Mouse (Mus musculus) limb, embryonic 12.5 days (tissue): ENCODE data around the gene Ccnt2. TPM values are rescaled to one million over a fixed set of nuclear protein-coding genes. Genes with fewer than 3 reads are reported as not detected.

Experiments used
- ATAC-seq: fragments of 200-750 bp; cut with Nextera tagmentation; 2 replicates; pipeline ENCODE4 v1.8.0; 2017; ENCODE audit warnings: low read depth, moderate TSS enrichment; ENCODE audit not compliant: insufficient number of reproducible peaks, insufficient read depth, low FRiP score, low TSS enrichment
- H3K27ac ChIP-seq: fragments of 300-500 bp; sonication (generic); 2 replicates; pipeline ENCODE4 v1.5.1; 2016; ENCODE audit warnings: mild to moderate bottlenecking, moderate library complexity
- H3K27me3 ChIP-seq: fragments of 300-500 bp; sonication (generic); 2 replicates; pipeline ENCODE4 v1.6.1; 2016; ENCODE audit warnings: mild to moderate bottlenecking, moderate library complexity
- H3K36me3 ChIP-seq: fragments of 300-500 bp; sonication (generic); 2 replicates; pipeline ENCODE4 v1.6.1; 2016; ENCODE audit warnings: mild to moderate bottlenecking, moderate library complexity
- H3K4me1 ChIP-seq: fragments of 300-500 bp; sonication (generic); replicated peaks from 2 replicates; pipeline ENCODE4 v1.6.1; 2016
- H3K4me2 ChIP-seq: fragments of 300-500 bp; sonication (generic); 2 replicates; pipeline ENCODE4 v1.6.1; 2016; ENCODE audit warnings: mild to moderate bottlenecking, moderate library complexity
- H3K4me3 ChIP-seq: fragments of 300-500 bp; sonication (generic); replicated peaks from 2 replicates; pipeline ENCODE4 v1.5.1; 2016; ENCODE audit warnings: mild to moderate bottlenecking
- H3K9ac ChIP-seq: fragments of 300-500 bp; sonication (generic); replicated peaks from 2 replicates; pipeline ENCODE4 v1.6.1; 2016; ENCODE audit warnings: mild to moderate bottlenecking, moderate library complexity
- H3K9me3 ChIP-seq: fragments of 300-500 bp; sonication (generic); 2 replicates; pipeline ENCODE4 v1.6.1; 2016; ENCODE audit warnings: mild to moderate bottlenecking, moderate library complexity
- WGBS: fragments of 180-500 bp; shearing (Covaris S2); methylation state at CpG from one replicate; pipeline ENCODE4 v1.1.7; 2016; 5-methylcytosine and 5-hydroxymethylcytosine counted together
- polyA plus RNA-seq: library from polyadenylated mRNA; unstranded; fragments of >200 nt; fragmentation: Nextera tagmentation; extraction: Ambion mirVana; gene quantifications from 2 replicates; pipeline ENCODE4 v1.2.1, GENCODE M21; 2016

Gene Ccnt2
- polyA plus RNA-seq, 1 experiment from 2014 or later: 100.0 TPM

DNA sequence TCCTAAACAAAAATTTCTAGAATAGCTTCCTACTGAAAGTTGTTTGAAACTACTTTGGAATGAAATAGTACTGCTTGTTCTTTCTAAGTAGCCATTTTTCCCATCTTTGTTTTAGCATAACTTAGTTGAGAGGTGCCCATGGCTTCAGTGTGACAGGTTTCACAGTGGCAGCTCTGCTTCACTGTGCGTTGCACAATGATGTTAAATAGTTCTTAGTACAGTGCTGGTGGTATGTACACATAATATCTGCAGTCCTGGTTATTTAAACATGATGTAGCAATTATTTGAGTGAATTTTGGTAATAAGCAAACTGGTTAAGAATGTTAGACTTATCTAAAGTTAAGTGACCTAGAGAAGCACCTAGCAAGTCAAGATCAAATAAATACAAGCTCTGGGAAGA is 19.5 kb downstream of the Ccnt2 start:
- ATAC-seq: no peak
- Histone ChIP-seq H3K4me3 (no peak overlapping the region), H3K27me3 (no peaks in the 10 kb centered on the region), H3K27ac (no peak overlapping the region), H3K4me2 (no peak overlapping the region), H3K9ac (no peak overlapping the region), H3K4me1 (peaks cover under 1% of the 10 kb centered on the region; the same call in 1 of the 2 replicates), H3K9me3 (no peaks in the 10 kb centered on the region), H3K36me3 (peaks cover 30% of the 10 kb centered on the region)
- WGBS: 98% methylated on average over 1 of the region's 1 CpGs

DNA sequence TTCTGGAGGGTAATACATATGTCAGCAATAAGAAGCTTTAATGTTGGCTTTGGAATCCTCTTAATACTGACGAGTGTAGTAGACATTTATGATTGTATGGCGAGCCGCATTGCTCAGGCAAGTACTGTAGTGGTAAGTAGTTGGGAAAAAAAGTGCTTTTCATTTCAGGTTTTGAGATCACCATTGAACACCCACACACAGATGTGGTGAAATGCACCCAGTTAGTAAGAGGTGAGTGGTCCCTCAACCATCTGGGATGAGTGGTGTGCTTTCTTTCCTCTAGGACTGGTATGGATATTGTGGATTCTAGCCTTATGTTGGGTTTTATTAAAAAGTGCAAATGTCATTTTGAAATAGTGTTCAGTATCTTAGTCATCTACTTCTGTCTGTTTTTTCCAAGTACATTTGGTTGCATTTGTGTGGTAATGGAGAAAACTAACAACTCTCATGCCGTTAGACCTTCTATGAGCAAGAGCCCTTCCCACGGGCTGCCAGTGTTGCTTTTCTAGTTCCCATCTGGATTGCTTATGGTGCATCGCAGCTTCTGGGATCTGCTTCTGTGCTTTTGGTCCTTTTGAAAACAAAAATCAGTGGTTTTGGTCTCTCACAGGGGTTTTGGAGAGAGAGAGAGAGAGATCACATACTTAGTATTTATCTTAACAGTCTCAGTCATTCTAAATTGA is 21.3 kb downstream of the Ccnt2 start:
- 85% methylated on average over 6 of the region's 6 CpGs for WGBS
- Histone ChIP-seq H3K36me3 (peaks cover 41% of the 10 kb centered on the region), H3K4me2 (no peak overlapping the region), H3K27me3 (no peaks in the 10 kb centered on the region), H3K4me1 (no peaks in the 10 kb centered on the region), H3K9ac (no peak overlapping the region), H3K27ac (no peak overlapping the region), H3K4me3 (no peak overlapping the region), H3K9me3 (no peaks in the 10 kb centered on the region)
- ATAC-seq: no peak

DNA sequence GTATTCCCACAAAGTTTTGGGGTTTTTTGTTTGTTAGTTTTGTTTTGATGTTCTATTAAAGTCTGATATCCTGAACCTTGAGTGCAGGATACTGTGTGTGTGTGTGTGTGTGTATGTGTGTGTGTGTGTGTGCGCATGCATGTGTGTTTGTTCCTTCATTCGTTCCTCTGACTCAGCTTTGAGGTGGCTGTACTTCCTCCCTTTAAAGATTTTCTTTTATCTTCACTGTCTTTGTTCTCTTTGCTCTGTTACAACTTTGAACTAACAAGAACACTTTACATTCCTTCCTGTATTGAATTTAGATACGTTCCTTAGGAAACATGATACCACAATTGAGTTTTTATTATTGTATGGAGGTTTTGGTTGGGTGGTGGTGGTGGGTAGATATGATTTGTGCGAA is 22.4 kb downstream of the Ccnt2 start:
- Histone ChIP-seq H3K27ac (no peak overlapping the region), H3K4me1 (no peaks in the 10 kb centered on the region), H3K27me3 (no peaks in the 10 kb centered on the region), H3K9me3 (no peaks in the 10 kb centered on the region), H3K4me2 (no peak overlapping the region), H3K36me3 (peaks cover 47% of the 10 kb centered on the region), H3K4me3 (no peak overlapping the region), H3K9ac (no peak overlapping the region)
- ATAC-seq: no peak
- 79% methylated on average over 4 of the region's 4 CpGs for WGBS

DNA sequence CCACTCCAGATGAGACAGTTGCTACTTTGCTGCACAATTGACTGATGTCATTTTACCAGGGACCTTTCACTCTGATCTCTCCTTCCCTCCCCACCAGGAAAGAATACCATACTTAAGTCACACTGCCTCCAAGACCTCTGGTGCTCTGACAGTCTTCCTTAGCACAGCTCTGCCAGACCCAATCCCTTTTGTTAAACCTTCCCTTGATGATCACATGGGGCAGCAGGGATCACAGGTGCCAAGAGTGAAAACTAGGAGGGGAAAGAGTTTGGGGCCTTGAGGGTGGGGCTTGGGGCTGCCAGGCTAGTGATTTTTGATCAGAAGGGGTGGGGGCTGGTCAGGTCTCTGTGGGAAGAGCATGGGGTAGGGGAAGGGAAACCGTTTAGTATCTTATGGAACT is 22.8 kb downstream of the Ccnt2 start:
- no peak overlapping the region for H3K4me2 ChIP-seq
- H3K4me1 ChIP-seq: no peaks in the 10 kb centered on the region
- 67% methylated on average over 1 of the region's 1 CpGs for WGBS
- no peaks in the 10 kb centered on the region for H3K27me3 ChIP-seq
- H3K9ac ChIP-seq: no peak overlapping the region
- H3K36me3 ChIP-seq: peaks cover 47% of the 10 kb centered on the region
- H3K27ac ChIP-seq: no peak overlapping the region
- H3K4me3 ChIP-seq: no peak overlapping the region
- no peak for ATAC-seq
- H3K9me3 ChIP-seq: no peaks in the 10 kb centered on the region

DNA sequence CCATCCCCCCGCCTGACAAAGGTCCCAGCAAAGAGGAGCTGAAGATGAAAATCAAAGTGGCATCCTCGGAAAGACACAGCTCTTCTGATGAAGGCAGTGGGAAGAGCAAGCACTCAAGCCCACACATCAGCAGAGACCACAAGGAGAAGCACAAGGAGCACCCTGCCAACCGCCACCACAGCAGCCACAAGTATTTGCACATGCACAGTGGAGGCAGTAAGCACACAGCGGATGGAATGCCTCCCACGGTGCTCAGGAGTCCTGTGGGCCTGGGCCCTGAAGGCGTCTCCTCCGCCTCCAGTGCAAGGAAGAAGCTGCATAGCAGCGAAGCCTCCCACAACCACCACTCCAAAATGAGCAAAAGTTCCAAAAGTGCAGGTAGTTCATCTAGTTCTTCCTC is 29.0 kb downstream of the Ccnt2 start:
- no peaks in the 10 kb centered on the region for H3K4me1 ChIP-seq
- no peaks in the 10 kb centered on the region for H3K9me3 ChIP-seq
- 90% methylated on average over 8 of the region's 8 CpGs for WGBS
- H3K4me2 ChIP-seq: no peak overlapping the region
- H3K27ac ChIP-seq: no peak overlapping the region
- ATAC-seq: no peak
- H3K27me3 ChIP-seq: no peaks in the 10 kb centered on the region
- H3K4me3 ChIP-seq: no peak overlapping the region
- no peak overlapping the region; the same call in 1 of the 2 replicates for H3K9ac ChIP-seq
- peaks cover 69% of the 10 kb centered on the region for H3K36me3 ChIP-seq

DNA sequence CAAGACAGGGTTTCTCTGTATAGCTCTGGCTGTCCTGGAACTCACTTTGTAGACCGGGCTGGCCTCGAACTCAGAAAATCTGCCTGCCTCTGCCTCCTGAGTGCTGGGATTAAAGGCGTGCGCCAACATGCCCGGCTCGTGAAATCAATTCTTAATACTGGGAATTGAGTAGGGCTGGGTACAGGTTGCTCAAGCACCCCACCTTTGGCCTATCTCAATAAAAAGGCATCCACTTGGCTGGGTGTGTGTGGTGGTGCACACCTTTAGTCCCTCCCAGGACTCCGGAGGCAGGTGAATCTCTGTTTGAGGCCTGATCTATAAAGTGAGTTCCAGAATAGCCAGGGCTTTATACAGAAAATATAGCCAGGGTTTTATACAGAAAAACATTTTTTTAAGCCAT is 34.7 kb downstream of the Ccnt2 start:
- no peak overlapping the region for H3K9ac ChIP-seq
- H3K27me3 ChIP-seq: no peaks in the 10 kb centered on the region
- H3K36me3 ChIP-seq: peaks cover 28% of the 10 kb centered on the region
- no peak overlapping the region for H3K4me2 ChIP-seq
- 97% methylated on average over 7 of the region's 7 CpGs for WGBS
- H3K9me3 ChIP-seq: no peaks in the 10 kb centered on the region
- no peaks in the 10 kb centered on the region for H3K4me1 ChIP-seq
- H3K4me3 ChIP-seq: no peak overlapping the region
- no peak for ATAC-seq
- H3K27ac ChIP-seq: no peak overlapping the region

DNA sequence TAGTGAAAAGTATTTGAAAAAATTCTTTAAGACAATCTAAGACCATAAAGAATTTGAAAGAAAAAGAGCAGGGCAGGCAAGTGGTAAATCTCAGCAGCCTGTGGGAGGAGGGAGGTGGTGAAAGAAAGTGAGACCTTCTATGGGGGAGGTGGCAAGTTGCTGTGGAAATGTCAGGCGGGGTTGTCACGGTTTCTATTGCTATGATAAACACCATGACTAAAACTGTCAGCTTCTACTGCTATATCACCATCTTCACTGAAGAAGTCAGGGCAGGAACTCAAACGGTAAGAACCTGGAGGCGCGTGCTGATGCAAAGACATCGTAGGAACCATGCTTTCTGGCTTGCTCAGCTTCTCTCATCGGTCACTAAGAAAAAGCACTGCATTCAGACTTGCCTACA is 39.0 kb downstream of the Ccnt2 start:
- Histone ChIP-seq H3K4me2 (no peak overlapping the region), H3K27me3 (no peaks in the 10 kb centered on the region), H3K4me3 (no peak overlapping the region), H3K9ac (no peak overlapping the region), H3K27ac (no peak overlapping the region), H3K9me3 (no peaks in the 10 kb centered on the region), H3K4me1 (no peaks in the 10 kb centered on the region), H3K36me3 (no peaks in the 10 kb centered on the region)
- WGBS: 81% methylated on average over 7 of the region's 7 CpGs
- no peak for ATAC-seq

DNA sequence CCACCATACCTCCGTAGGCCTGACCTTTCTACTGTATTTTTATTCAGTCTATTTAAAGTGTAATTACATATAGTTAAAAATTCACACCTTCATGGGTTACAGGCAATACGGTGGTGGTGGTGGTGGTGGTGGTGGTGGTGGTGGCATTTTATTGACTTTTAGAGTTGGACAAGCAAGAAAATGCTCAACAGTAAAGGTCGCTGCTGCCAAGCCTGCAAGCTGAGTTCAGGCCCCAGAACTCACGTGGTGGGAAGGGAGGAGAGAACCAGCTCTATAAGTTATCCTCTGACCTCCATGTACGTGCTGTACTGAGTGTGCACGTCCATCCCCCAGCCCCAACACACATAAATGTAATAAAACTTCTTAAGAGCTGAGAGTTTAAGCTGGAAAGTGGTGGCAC is 42.4 kb downstream of the Ccnt2 start:
- Histone ChIP-seq H3K4me2 (no peak overlapping the region), H3K4me3 (no peak overlapping the region), H3K27me3 (no peaks in the 10 kb centered on the region), H3K27ac (no peak overlapping the region), H3K9me3 (no peaks in the 10 kb centered on the region), H3K4me1 (no peaks in the 10 kb centered on the region), H3K9ac (no peak overlapping the region), H3K36me3 (no peaks in the 10 kb centered on the region)
- 79% methylated on average over 6 of the region's 6 CpGs for WGBS
- ATAC-seq: no peak

DNA sequence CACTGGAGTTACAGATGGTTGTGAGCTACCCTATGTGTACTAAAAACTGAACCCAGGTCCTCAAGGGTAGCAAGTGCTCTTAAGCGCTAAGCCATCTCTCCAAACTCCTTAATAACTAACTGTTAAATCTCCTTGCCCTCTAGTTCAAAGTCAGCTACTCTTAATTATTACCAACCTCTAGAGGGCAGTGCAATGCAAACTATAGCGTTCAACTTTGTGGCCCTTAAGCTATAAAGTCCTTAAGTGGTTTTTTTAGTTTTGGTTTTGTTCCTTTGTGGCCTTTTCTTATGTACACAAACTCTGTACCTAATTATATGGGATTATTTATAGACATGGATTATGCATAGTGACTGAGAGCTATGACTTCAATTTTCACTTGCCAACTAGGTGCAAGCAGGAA is 53.4 kb downstream of the Ccnt2 start:
- 21% methylated on average over 2 of the region's 2 CpGs for WGBS
- H3K36me3 ChIP-seq: no peaks in the 10 kb centered on the region
- ATAC-seq: no peak
- H3K27me3 ChIP-seq: no peaks in the 10 kb centered on the region
- no peak overlapping the region for H3K9ac ChIP-seq
- H3K27ac ChIP-seq: no peak overlapping the region
- no peaks in the 10 kb centered on the region for H3K9me3 ChIP-seq
- H3K4me1 ChIP-seq: no peaks in the 10 kb centered on the region
- no peak overlapping the region for H3K4me3 ChIP-seq
- H3K4me2 ChIP-seq: no peak overlapping the region

DNA sequence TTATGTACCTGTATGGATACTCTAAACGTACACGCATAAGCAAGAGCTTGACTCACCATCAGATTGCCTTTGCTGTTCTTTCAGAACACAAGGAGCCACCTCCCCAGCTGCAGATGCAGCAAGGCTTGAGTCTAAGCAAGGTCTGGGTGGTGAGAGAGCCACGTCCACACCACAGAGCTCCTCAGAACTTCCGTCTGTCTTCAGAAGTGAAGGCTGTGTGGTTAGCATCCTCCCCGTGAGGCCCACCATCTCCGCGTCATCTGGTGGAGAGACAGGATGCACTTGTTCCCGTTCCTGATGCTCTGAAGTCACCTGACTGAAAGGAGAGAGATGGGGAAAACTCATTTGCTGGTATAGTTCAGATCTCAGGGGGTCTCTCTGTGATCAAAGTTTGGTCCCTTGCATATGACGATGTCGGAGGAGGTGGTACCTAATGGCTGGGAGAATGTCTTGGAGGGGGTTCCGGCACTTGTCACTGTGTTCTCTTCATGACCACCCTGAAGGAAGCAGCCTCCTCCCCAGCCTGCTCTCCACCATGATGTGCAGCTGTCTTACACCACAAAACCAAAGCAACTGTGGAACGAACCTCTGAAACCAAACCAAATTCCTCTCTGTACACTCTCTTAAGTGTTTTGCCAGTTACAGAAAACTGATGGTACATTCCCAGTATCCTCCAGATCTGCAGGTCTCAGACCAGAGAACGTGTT is 56.4 kb downstream of the Ccnt2 start:
- Histone ChIP-seq H3K4me1 (no peaks in the 10 kb centered on the region), H3K36me3 (no peaks in the 10 kb centered on the region), H3K27ac (no peak overlapping the region), H3K4me3 (no peak overlapping the region), H3K27me3 (no peaks in the 10 kb centered on the region), H3K9ac (no peak overlapping the region), H3K9me3 (no peaks in the 10 kb centered on the region), H3K4me2 (no peak overlapping the region)
- 85% methylated on average over 13 of the region's 13 CpGs for WGBS
- ATAC-seq: no peak

DNA sequence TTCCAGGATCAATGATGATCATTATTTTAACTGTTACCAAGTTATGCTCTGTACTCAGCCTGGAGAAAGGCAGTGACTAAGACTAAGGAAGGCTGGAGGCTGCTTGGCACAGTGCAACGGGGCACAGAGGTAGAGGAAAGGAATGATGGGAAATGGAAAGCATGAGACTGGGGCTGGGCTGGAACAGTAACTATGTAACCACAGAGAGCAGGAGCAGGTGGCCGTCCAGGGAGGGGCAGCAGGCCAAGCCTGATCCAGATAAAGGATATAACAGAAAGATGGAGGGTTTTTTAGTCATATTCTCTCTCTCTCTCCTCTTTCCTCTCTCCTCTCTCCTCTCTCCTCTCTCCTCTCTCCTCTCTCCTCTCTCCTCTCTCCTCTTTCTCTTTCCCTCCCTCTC is 59.8 kb downstream of the Ccnt2 start:
- Histone ChIP-seq H3K4me1 (peaks cover 4% of the 10 kb centered on the region; the same call in 1 of the 2 replicates), H3K4me2 (no peak overlapping the region), H3K27me3 (no peaks in the 10 kb centered on the region), H3K9me3 (no peaks in the 10 kb centered on the region), H3K9ac (no peak overlapping the region), H3K27ac (no peak overlapping the region), H3K36me3 (no peaks in the 10 kb centered on the region), H3K4me3 (no peak overlapping the region)
- no peak for ATAC-seq
- whole genome bisulfite sequencing: 51% methylated on average over 2 of the region's 2 CpGs

DNA sequence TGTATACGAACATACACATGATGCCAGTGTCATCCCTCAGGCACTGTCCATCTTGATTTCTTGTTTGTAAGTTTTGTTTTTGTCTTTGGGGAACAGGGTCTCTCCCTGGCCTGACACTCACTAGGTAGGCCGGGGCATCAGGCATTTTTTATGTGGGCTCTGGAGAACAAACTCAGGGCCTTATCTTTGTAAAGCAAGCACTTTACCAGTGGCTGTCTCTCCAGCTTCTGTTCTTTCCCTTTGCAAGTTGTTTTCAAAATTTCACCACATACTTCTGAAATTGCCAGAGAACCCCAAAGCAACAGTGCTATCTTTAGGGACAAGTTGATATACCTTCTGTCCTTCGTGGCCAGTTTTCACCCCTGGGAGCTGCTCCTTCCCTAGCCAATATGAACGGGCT is 60.2 kb downstream of the Ccnt2 start:
- peaks cover 4% of the 10 kb centered on the region; the same call in 1 of the 2 replicates for H3K4me1 ChIP-seq
- no peaks in the 10 kb centered on the region for H3K27me3 ChIP-seq
- H3K4me3 ChIP-seq: no peak overlapping the region
- H3K27ac ChIP-seq: no peak overlapping the region
- no peak for ATAC-seq
- H3K36me3 ChIP-seq: no peaks in the 10 kb centered on the region
- WGBS: 68% methylated on average over 4 of the region's 4 CpGs
- H3K9ac ChIP-seq: no peak overlapping the region
- no peak overlapping the region for H3K4me2 ChIP-seq
- no peaks in the 10 kb centered on the region for H3K9me3 ChIP-seq
